Mouse (Mus musculus) E14TG2a.4 (cell line): ENCODE data around the gene Myh9.

Experiments
- CTCF ChIP-seq: conservative IDR thresholded peaks from 2 replicates; pipeline ENCODE4 v1.5.1; 2014; ENCODE audit warnings: low read length
- NANOG ChIP-seq: IDR thresholded peaks from 2 replicates; pipeline ENCODE4 v1.6.1; 2014; ENCODE audit warnings: borderline replicate concordance, low read length, mixed read lengths

DNA sequence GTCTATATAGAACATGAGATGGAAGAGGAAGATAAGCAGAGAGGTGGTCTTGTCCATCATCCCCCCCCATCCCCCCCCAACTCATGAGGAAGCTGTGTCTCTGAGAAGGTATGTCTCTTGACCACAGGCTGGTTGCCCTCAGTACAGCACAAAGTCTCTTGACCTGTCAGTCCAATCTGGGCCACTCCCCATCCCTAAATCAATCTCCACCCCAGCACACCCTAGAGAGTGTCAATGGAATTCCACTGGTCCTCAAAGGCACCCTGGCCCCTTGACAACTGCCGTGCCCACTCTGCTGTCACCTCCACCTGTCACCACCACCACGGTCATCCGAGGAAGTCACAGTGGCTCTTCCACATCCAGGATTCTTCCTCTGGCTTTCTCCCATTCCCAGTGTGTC, 93.6 kb downstream of the Myh9 start:
- TF ChIP-seq CTCF (no peak), NANOG (no peak)
